Mouse (Mus musculus) neural tube, embryonic 11.5 days (tissue): Measurements from ENCODE around the gene Acvr1. TPM values are rescaled to one million over a fixed set of nuclear protein-coding genes. Genes with fewer than 3 reads are reported as not detected.

Experiments
- ATAC-seq: fragments of 200-750 bp; cut with Nextera tagmentation; 2 replicates; pipeline ENCODE4 v1.8.0; 2017; ENCODE audit warnings: moderate number of reproducible peaks, mild to moderate bottlenecking, moderate TSS enrichment, moderate library complexity; ENCODE audit not compliant: insufficient read depth, low FRiP score, low TSS enrichment
- DNase-seq: peaks from one replicate; pipeline ENCODE4 v3.0.0-alpha.2; 2015; ENCODE audit warnings: low spot score
- H3K27ac ChIP-seq: fragments of 300-500 bp; sonication (generic); 2 replicates; pipeline ENCODE4 v1.5.1; 2014; ENCODE audit warnings: low read depth, mild to moderate bottlenecking, low read length
- H3K27me3 ChIP-seq: fragments of 300-500 bp; sonication (generic); 2 replicates; pipeline ENCODE4 v1.6.1; 2014; ENCODE audit warnings: mild to moderate bottlenecking, low read length, mixed read lengths; ENCODE audit not compliant: control insufficient read depth, insufficient read depth
- H3K36me3 ChIP-seq: fragments of 300-500 bp; sonication (generic); 2 replicates; pipeline ENCODE4 v1.6.1; 2014; ENCODE audit warnings: mild to moderate bottlenecking, low read length, moderate library complexity, mixed read lengths; ENCODE audit not compliant: control insufficient read depth, insufficient read depth
- H3K4me1 ChIP-seq: fragments of 300-500 bp; sonication (generic); 2 replicates; pipeline ENCODE4 v1.6.1; 2014; ENCODE audit warnings: low read length, mixed read lengths; ENCODE audit not compliant: control insufficient read depth, insufficient read depth
- H3K4me2 ChIP-seq: fragments of 300-500 bp; sonication (generic); 2 replicates; pipeline ENCODE4 v1.6.1; 2014; ENCODE audit warnings: low read depth, mild to moderate bottlenecking, moderate library complexity
- H3K4me3 ChIP-seq: fragments of 300-500 bp; sonication (generic); 2 replicates; pipeline ENCODE4 v1.5.1; 2014; ENCODE audit warnings: low read depth, low read length
- H3K9ac ChIP-seq: fragments of 300-500 bp; sonication (generic); 2 replicates; pipeline ENCODE4 v1.6.1; 2014; ENCODE audit warnings: mild to moderate bottlenecking, low read length
- H3K9me3 ChIP-seq: fragments of 300-500 bp; sonication (generic); 2 replicates; pipeline ENCODE4 v1.6.1; 2016; ENCODE audit warnings: low read length; ENCODE audit not compliant: control insufficient read depth
- WGBS: fragments of 180-500 bp; shearing (Covaris S2); extraction: QIAGEN DNeasy Blood & Tissue Kit; methylation state at CpG from one replicate; pipeline ENCODE4 v1.1.7; 2014; 5-methylcytosine and 5-hydroxymethylcytosine counted together
- polyA plus RNA-seq: library from polyadenylated mRNA; unstranded; fragments of >200 nt; fragmentation: Nextera tagmentation; extraction: Ambion mirVana; gene quantifications from 2 replicates; pipeline ENCODE4 v1.2.1, GENCODE M21; 2014

Gene Acvr1
- polyA plus RNA-seq, 1 experiment from 2014 or later = 6.6 TPM

DNA sequence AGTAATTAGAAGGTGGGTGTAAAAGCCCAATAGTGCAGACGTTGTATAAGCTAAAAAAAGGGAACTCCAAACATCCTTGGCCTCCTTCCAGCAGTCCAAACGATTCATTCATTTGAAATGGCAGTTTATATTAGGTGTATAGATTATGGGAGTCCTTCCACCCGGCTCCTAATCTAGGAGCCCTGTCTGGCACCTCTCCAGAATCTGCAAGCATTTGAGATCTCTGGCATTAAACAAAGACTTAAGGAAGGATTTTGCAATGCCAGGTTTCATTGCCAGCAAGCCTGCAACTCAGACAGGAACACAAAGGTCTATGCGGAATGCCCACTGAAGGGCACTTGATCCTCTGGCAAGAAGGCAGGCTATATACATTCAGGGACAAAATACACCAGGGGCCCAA, 81.8 kb downstream of the Acvr1 start:
- Histone ChIP-seq H3K4me1 (no peaks in the 10 kb centered on the region), H3K4me3 (no peak overlapping the region), H3K4me2 (no peak overlapping the region), H3K36me3 (no peaks in the 10 kb centered on the region), H3K9me3 (no peaks in the 10 kb centered on the region), H3K9ac (no peak overlapping the region), H3K27me3 (no peaks in the 10 kb centered on the region), H3K27ac (no peak overlapping the region)
- 72% methylated on average over 4 of the region's 4 CpGs for WGBS
- no peak for DNase-seq
- ATAC-seq = no peak

DNA sequence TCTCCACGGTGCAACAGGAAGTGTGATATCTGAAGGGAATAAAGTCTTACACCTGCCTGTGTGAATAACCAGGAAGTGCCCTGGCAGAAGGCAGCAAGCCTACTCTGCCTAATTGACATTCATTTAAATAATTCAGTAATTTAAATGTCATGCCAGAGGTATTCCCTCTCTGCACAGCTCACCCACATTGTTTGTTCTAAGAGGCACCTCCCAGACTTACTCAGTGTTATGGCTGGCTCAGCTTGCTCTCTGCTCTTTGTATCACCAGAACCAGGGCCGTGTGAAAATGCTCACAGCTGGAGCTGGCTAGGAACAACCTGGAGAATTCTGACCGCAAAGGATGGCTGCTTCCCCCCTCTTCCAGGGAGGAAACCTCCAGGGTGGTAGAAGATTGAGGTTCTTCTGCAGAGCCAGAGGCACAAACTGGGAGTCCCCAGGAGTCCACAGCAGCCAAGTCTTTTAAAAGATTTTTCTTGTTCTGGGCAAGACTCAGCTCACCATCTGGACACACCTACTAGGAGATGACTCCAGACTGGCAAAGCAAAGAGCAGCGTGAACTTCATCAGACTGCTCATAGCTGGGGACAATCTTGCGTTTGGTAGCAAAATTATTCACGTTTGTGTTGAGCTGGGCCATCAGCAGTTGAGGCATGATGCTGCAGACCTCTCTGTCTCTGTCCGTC, 82.5 kb downstream of the Acvr1 start:
- H3K4me1 ChIP-seq = no peaks in the 10 kb centered on the region
- ATAC-seq = no peak
- no peak overlapping the region for H3K4me2 ChIP-seq
- H3K36me3 ChIP-seq = no peaks in the 10 kb centered on the region
- WGBS = 75% methylated on average over 7 of the region's 7 CpGs
- no peak overlapping the region for H3K9ac ChIP-seq
- no peak overlapping the region for H3K4me3 ChIP-seq
- H3K9me3 ChIP-seq = no peaks in the 10 kb centered on the region
- no peak for DNase-seq
- no peak overlapping the region for H3K27ac ChIP-seq
- H3K27me3 ChIP-seq = no peaks in the 10 kb centered on the region

- H3K9me3 ChIP-seq = no peaks in the 10 kb centered on the region
- no peak overlapping the region for H3K4me2 ChIP-seq
- no peak overlapping the region for H3K4me3 ChIP-seq
- no peak for DNase-seq
- no peaks in the 10 kb centered on the region for H3K4me1 ChIP-seq
- H3K9ac ChIP-seq = no peak overlapping the region
- H3K36me3 ChIP-seq = no peaks in the 10 kb centered on the region
- no peak for ATAC-seq
- no peak overlapping the region for H3K27ac ChIP-seq
- 80% methylated on average over 9 of the region's 9 CpGs for WGBS
- H3K27me3 ChIP-seq = no peaks in the 10 kb centered on the region
Observed at GRCm38 (mm10) chr2:58481450-58482100, 85.4 kb downstream of the Acvr1 start.

- 80% methylated on average over 6 of the region's 6 CpGs for WGBS
- Histone ChIP-seq H3K4me1 (no peaks in the 10 kb centered on the region), H3K4me2 (no peak overlapping the region), H3K4me3 (no peak overlapping the region), H3K36me3 (no peaks in the 10 kb centered on the region), H3K27ac (no peak overlapping the region), H3K9ac (no peak overlapping the region), H3K27me3 (no peaks in the 10 kb centered on the region), H3K9me3 (no peaks in the 10 kb centered on the region)
- ATAC-seq (no peak), DNase-seq (no peak)
Observed at GRCm38 (mm10) chr2:58480764-58481163, 86.2 kb downstream of the Acvr1 start.

GRCm38 (mm10) chr2:58479536-58479935, 87.4 kb downstream of the Acvr1 start:
- Histone ChIP-seq H3K9me3 (no peaks in the 10 kb centered on the region), H3K27me3 (no peaks in the 10 kb centered on the region), H3K9ac (no peak overlapping the region), H3K4me2 (no peak overlapping the region), H3K4me1 (no peaks in the 10 kb centered on the region), H3K36me3 (no peaks in the 10 kb centered on the region), H3K4me3 (no peak overlapping the region), H3K27ac (no peak overlapping the region)
- DNase-seq (no peak), ATAC-seq (no peak)
- WGBS = 91% methylated on average over 10 of the region's 10 CpGs

- WGBS = 93% methylated on average over 4 of the region's 4 CpGs
- H3K9me3 ChIP-seq = no peaks in the 10 kb centered on the region
- no peak overlapping the region for H3K27ac ChIP-seq
Observed at GRCm38 (mm10) chr2:58478144-58478543, 88.8 kb downstream of the Acvr1 start.

DNA sequence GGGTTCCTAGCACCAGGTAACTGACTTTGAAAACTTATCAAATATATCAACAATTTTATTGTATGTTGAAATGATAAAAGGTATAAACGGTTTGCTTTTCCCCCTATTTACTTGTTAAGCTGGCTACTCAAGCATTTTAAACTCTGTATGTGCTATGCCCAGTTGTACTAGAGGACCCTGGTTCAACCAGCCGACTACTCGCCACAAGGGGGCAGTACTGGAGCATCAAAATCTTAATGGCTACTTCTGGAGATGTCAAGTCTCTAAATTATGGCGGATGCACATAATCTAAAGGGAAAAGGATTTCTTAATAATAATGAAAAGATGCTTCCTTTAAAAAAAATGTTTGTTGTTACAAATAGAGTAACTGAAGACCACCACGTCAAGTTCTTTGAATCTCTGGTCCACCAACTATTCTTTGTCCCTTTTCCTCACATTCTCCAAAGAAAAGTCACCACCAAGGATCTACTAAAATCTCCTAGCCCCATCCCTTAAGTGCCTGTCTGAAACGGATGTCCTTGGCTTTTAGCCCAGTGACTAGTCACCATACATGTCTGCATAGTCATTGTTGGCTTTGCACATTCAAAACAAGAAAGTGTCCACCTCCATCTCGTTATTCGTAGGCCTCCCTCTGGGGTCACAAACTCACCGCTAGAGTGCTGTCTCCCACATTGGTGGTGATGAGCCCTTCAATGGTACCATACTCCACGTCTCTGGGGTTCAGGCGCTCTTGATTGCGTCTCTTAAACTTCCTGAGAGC, 89.8 kb downstream of the Acvr1 start:
- no peaks in the 10 kb centered on the region; the same call in 1 of the 2 replicates for H3K36me3 ChIP-seq
- H3K4me2 ChIP-seq = no peak overlapping the region
- no peak overlapping the region for H3K27ac ChIP-seq
- H3K9ac ChIP-seq = no peak overlapping the region
- no peak overlapping the region for H3K4me3 ChIP-seq
- ATAC-seq (peak; percentile 61; the same call in 1 of the 2 replicates), DNase-seq (peak; percentile 83)
- 67% methylated on average over 12 of the region's 12 CpGs for WGBS
- no peaks in the 10 kb centered on the region for H3K9me3 ChIP-seq
- H3K27me3 ChIP-seq = no peaks in the 10 kb centered on the region
- H3K4me1 ChIP-seq = no peaks in the 10 kb centered on the region

More at GRCm38 (mm10) chr2:58478144-58478543, 88.8 kb downstream of the Acvr1 start:
- Histone ChIP-seq H3K4me1 (no peaks in the 10 kb centered on the region), H3K27me3 (no peaks in the 10 kb centered on the region), H3K4me2 (no peak overlapping the region), H3K9ac (no peak overlapping the region), H3K4me3 (no peak overlapping the region), H3K36me3 (no peaks in the 10 kb centered on the region; the same call in 1 of the 2 replicates)
- ATAC-seq = no peak
- no peak for DNase-seq

DNA sequence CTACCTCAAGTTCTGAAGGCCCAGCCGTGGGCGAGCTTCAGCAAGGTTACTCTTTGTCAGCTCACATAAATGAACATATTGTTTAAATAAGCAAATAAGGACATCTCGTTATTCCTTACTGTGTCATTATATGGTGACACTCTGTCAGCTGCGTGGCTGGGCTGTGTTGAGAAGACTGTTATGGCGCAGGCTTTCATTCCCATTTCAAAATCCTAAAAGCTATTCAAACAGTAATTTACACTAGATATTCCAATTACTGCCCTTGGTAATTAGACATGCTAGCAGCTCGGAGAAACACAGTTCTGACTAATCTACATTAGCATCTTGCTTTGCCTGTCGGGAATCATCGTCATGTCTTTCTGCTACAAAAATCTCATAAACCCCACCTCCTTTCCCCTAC, 91.4 kb downstream of the Acvr1 start:
- Histone ChIP-seq H3K4me2 (no peak overlapping the region), H3K27me3 (no peaks in the 10 kb centered on the region), H3K9me3 (no peaks in the 10 kb centered on the region), H3K9ac (no peak overlapping the region), H3K36me3 (no peaks in the 10 kb centered on the region; the same call in 1 of the 2 replicates), H3K4me3 (no peak overlapping the region), H3K4me1 (no peaks in the 10 kb centered on the region), H3K27ac (no peak overlapping the region)
- no peak for DNase-seq
- WGBS = 92% methylated on average over 8 of the region's 8 CpGs
- ATAC-seq = no peak
